Mouse (Mus musculus) kidney, embryonic 14.5 days (tissue): ENCODE results near the gene Dynll2. TPM values are rescaled to one million over a fixed set of nuclear protein-coding genes. Genes with fewer than 3 reads are reported as not detected.

Source experiments
- ATAC-seq: fragments of 200-750 bp; cut with Nextera tagmentation; 2 replicates; pipeline ENCODE4 v1.8.0; 2017; ENCODE audit warnings: moderate number of reproducible peaks, mild to moderate bottlenecking, moderate TSS enrichment, moderate library complexity; ENCODE audit not compliant: low FRiP score, low TSS enrichment
- H3K27ac ChIP-seq: fragments of 300-500 bp; sonication (generic); 2 replicates; pipeline ENCODE4 v1.5.1; 2014; ENCODE audit warnings: low read depth, mild to moderate bottlenecking, low read length, moderate library complexity, mixed read lengths
- H3K27me3 ChIP-seq: fragments of 300-500 bp; sonication (generic); 2 replicates; pipeline ENCODE4 v1.6.1; 2014; ENCODE audit warnings: mild to moderate bottlenecking, low read length; ENCODE audit not compliant: control insufficient read depth, insufficient read depth
- H3K36me3 ChIP-seq: fragments of 300-500 bp; sonication (generic); 2 replicates; pipeline ENCODE4 v1.6.1; 2014; ENCODE audit warnings: low read length, mixed read lengths; ENCODE audit not compliant: control insufficient read depth, insufficient read depth
- H3K4me1 ChIP-seq: fragments of 300-500 bp; sonication (generic); 2 replicates; pipeline ENCODE4 v1.6.1; 2014; ENCODE audit warnings: low read length, mixed read lengths; ENCODE audit not compliant: control insufficient read depth, insufficient read depth
- H3K4me2 ChIP-seq: fragments of 300-500 bp; sonication (generic); replicated peaks from 2 replicates; pipeline ENCODE4 v1.6.1; 2014; ENCODE audit warnings: low read depth, mild to moderate bottlenecking, low read length
- H3K4me3 ChIP-seq: fragments of 300-500 bp; sonication (generic); 2 replicates; pipeline ENCODE4 v1.5.1; 2014; ENCODE audit warnings: mild to moderate bottlenecking, low read length
- H3K9ac ChIP-seq: fragments of 300-500 bp; sonication (generic); 2 replicates; pipeline ENCODE4 v1.6.1; 2014; ENCODE audit warnings: low read depth, mild to moderate bottlenecking, low read length, moderate library complexity
- H3K9me3 ChIP-seq: fragments of 300-500 bp; sonication (generic); 2 replicates; pipeline ENCODE4 v1.6.1; 2016; ENCODE audit warnings: low read length; ENCODE audit not compliant: control insufficient read depth
- WGBS: fragments of 180-500 bp; shearing (Covaris S2); extraction: QIAGEN DNeasy Blood & Tissue Kit; methylation state at CpG from one replicate; pipeline ENCODE4 v1.1.7; 2014; 5-methylcytosine and 5-hydroxymethylcytosine counted together
- polyA plus RNA-seq: library from polyadenylated mRNA; unstranded; fragments of >200 nt; fragmentation: Nextera tagmentation; extraction: Ambion mirVana; gene quantifications from 2 replicates; pipeline ENCODE4 v1.2.1, GENCODE M21; 2014

The Dynll2 gene
- polyA plus RNA-seq, 1 experiment from 2014 or later = 18.7 TPM

DNA sequence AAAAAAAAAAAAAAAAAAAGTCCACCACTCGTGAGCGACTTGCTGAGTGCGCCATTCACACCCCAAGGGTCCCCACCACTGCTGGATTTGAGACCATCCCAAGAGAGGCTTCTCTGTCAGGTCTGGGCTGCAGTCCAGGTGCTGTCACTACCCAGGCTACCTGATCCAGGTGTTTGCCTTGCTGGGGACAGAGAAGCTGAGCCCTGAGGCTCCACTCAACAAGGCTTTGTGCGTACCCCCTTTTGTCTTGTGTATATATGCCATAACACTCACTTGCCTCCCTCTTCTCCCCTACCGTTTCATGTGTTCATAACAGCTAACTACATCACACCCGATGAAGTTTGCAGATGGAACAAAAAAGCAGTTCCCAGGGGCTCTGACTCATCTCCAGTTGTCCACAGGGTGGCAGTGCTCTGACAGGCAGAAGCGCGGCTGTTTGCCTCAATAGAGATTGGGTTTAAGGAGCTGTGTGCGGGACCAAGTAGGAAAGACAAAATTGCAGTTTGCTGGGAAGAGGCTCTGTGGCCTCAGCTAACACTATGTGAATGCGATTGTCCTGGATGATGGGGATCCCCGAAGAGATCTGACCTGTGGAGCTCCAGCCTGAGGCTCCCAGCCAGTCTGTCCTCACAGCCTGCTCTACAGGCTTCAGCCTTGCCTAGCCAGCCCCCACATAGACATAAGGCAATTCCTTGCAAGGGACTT lies 12.7 kb downstream of the Dynll2 start:
- H3K9ac ChIP-seq = no peak overlapping the region
- peaks cover 25% of the 10 kb centered on the region for H3K36me3 ChIP-seq
- H3K4me2 ChIP-seq = no peak overlapping the region
- ATAC-seq = peak; percentile 37; the same call in 1 of the 2 replicates
- H3K4me3 ChIP-seq = no peak overlapping the region
- H3K9me3 ChIP-seq = no peaks in the 10 kb centered on the region
- no peaks in the 10 kb centered on the region for H3K4me1 ChIP-seq
- WGBS = 19% methylated on average over 11 of the region's 11 CpGs
- H3K27ac ChIP-seq = no peak overlapping the region
- no peaks in the 10 kb centered on the region for H3K27me3 ChIP-seq

- peaks cover 16% of the 10 kb centered on the region for H3K36me3 ChIP-seq
- no peaks in the 10 kb centered on the region for H3K9me3 ChIP-seq
- WGBS = 58% methylated on average over 10 of the region's 10 CpGs
- no peak overlapping the region for H3K27ac ChIP-seq
- no peak overlapping the region for H3K4me3 ChIP-seq
- no peaks in the 10 kb centered on the region for H3K27me3 ChIP-seq
- H3K4me2 ChIP-seq = no peak overlapping the region
- no peak overlapping the region for H3K9ac ChIP-seq
- no peaks in the 10 kb centered on the region for H3K4me1 ChIP-seq
- no peak for ATAC-seq
These were observed 13.6 kb downstream of the Dynll2 start for GRCm38 (mm10) chr11:87973559-87974305.

DNA sequence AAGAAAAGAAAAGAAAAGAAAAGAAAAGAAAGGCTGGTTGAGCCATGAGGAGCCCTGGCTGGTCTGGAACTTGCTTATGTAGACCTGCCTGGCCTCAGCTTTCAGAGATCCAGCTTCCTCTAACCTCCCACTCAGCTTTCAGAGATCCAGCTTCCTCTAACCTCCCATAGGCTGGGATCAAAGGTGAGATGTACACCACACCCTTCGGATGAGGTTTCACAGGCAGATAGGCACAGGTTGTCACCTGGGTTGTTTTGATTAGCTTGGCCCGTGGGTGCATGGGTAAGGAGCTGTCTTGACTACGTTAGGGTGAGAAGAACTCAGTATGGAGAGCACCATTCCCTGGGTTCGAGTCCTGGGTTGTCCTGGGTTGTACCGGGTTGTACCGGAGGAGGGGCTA lies 14.5 kb downstream of the Dynll2 start:
- Histone ChIP-seq H3K4me1 (no peaks in the 10 kb centered on the region), H3K27ac (no peak overlapping the region), H3K4me3 (no peak overlapping the region), H3K27me3 (no peaks in the 10 kb centered on the region), H3K9ac (no peak overlapping the region), H3K9me3 (no peaks in the 10 kb centered on the region), H3K36me3 (peaks cover 7% of the 10 kb centered on the region), H3K4me2 (no peak overlapping the region)
- WGBS = 76% methylated on average over 6 of the region's 6 CpGs
- ATAC-seq = no peak

- ATAC-seq = no peak
- 16% methylated on average over 19 of the region's 20 CpGs for WGBS
- Histone ChIP-seq H3K4me2 (peak overlapping the region; percentile 8; the same call in 1 of the 2 replicates), H3K27me3 (0 out of 2 replicates have a peak, but pooled peaks cover 2% of the 10 kb centered on the region), H3K9ac (no peak overlapping the region), H3K9me3 (no peaks in the 10 kb centered on the region), H3K27ac (no peak overlapping the region), H3K4me1 (no peaks in the 10 kb centered on the region), H3K36me3 (no peaks in the 10 kb centered on the region), H3K4me3 (no peak overlapping the region)
These were observed 18.8 kb downstream of the Dynll2 start for GRCm38 (mm10) chr11:87968356-87969122.

GRCm38 (mm10) chr11:87967692-87968289 lies 19.5 kb downstream of the Dynll2 start:
- no peak for ATAC-seq
- H3K4me1 ChIP-seq = no peaks in the 10 kb centered on the region
- no peaks in the 10 kb centered on the region for H3K36me3 ChIP-seq
- H3K9me3 ChIP-seq = no peaks in the 10 kb centered on the region
- H3K9ac ChIP-seq = no peak overlapping the region
- H3K4me3 ChIP-seq = peak overlapping the region; percentile 2; the same call in 1 of the 2 replicates
- WGBS = 1% methylated on average over 17 of the region's 17 CpGs
- H3K4me2 ChIP-seq = peak overlapping the region; percentile 37; the same call in 1 of the 2 replicates
- H3K27me3 ChIP-seq = 0 out of 2 replicates have a peak, but pooled peaks cover 2% of the 10 kb centered on the region
- no peak overlapping the region for H3K27ac ChIP-seq

GRCm38 (mm10) chr11:87966214-87966613 lies 21.1 kb downstream of the Dynll2 start:
- Histone ChIP-seq H3K27ac (no peak overlapping the region), H3K4me1 (no peaks in the 10 kb centered on the region), H3K27me3 (0 out of 2 replicates have a peak, but pooled peaks cover 2% of the 10 kb centered on the region), H3K4me2 (no peak overlapping the region), H3K4me3 (no peak overlapping the region), H3K36me3 (no peaks in the 10 kb centered on the region), H3K9me3 (no peaks in the 10 kb centered on the region), H3K9ac (no peak overlapping the region)
- WGBS = 38% methylated on average over 10 of the region's 10 CpGs
- ATAC-seq = peak; percentile 36; the same call in 1 of the 2 replicates

DNA sequence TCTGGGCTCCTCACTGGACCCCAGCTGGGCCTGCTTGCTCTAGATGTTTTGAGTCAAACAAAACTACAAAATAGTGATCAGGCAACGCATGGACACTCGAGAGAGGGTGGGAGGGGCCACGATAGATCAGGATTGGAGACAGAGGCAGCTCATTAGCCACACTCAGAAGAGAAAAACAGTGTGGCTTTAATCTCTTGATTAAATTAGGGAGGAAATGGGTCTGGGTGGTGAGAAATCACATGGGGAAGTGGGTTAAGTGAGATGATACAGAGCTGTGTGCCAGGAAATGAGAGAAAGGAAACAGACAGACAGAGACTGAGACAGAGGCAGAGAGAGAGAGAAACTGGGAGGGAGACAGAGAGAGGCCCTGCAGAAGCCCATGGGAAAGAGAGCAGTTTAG lies 22.0 kb downstream of the Dynll2 start:
- Histone ChIP-seq H3K9ac (no peak overlapping the region), H3K4me2 (no peak overlapping the region), H3K4me3 (no peak overlapping the region), H3K36me3 (no peaks in the 10 kb centered on the region), H3K27me3 (0 out of 2 replicates have a peak, but pooled peaks cover 2% of the 10 kb centered on the region), H3K9me3 (peaks cover 3% of the 10 kb centered on the region; the same call in 1 of the 2 replicates), H3K27ac (no peak overlapping the region), H3K4me1 (no peaks in the 10 kb centered on the region)
- WGBS = 51% methylated on average over 3 of the region's 3 CpGs
- no peak for ATAC-seq

DNA sequence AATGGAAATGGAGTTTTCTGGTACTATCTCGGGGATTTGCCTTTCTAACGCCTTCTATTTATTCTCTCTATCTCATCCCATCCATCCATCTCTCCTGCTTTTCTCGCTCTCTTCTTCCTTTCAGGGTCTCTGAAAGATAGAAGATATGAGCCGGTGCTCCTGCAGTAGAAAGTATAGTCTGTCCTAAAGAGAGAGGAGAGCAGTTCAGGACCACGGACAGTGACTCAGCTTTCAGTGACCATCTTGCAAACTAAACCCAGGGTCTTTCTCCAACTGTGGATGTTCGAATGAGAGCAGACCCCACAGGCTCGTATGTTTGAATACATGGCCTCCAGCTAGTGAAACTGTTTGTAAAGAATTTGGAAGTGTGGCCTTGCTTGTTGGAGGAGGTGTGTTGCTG lies 30.3 kb downstream of the Dynll2 start:
- Histone ChIP-seq H3K4me2 (no peak overlapping the region), H3K36me3 (no peaks in the 10 kb centered on the region), H3K9me3 (peaks cover 3% of the 10 kb centered on the region; the same call in 1 of the 2 replicates), H3K4me1 (no peaks in the 10 kb centered on the region), H3K27ac (no peak overlapping the region), H3K27me3 (no peaks in the 10 kb centered on the region), H3K4me3 (no peak overlapping the region), H3K9ac (no peak overlapping the region)
- ATAC-seq = no peak
- WGBS = 41% methylated on average over 7 of the region's 7 CpGs
